Mouse (Mus musculus) kidney, adult 2 months (tissue): ENCODE results near the gene Cped1. TPM values are rescaled to one million over a fixed set of nuclear protein-coding genes. Genes with fewer than 3 reads are reported as not detected.
A peak's percentile ranks its signal among the peaks of the same experiment; 100 is the strongest.

Experiments used
- DNase-seq: peaks from one replicate; pipeline ENCODE4 v3.0.0; 2021
- H3K27ac ChIP-seq: fragments of 200-500 bp; 2 replicates; pipeline ENCODE4 v1.5.1; 2012; ENCODE audit warnings: low read depth, low read length, control low read depth, inconsistent platforms; ENCODE audit not compliant: insufficient read depth
- H3K27me3 ChIP-seq: fragments of 200-500 bp; replicated peaks from 2 replicates; pipeline ENCODE4 v1.6.1; 2012; ENCODE audit warnings: mild to moderate bottlenecking, moderate library complexity, low read length, inconsistent platforms; ENCODE audit not compliant: control insufficient read depth, insufficient read depth
- H3K36me3 ChIP-seq: fragments of 200-500 bp; 2 replicates; pipeline ENCODE4 v1.6.1; 2012; ENCODE audit warnings: mild to moderate bottlenecking, moderate library complexity, low read length, inconsistent platforms; ENCODE audit not compliant: control insufficient read depth, insufficient read depth
- H3K4me1 ChIP-seq: fragments of 200-500 bp; 2 replicates; pipeline ENCODE4 v1.6.1; 2011; ENCODE audit warnings: low read length; ENCODE audit not compliant: control insufficient read depth, insufficient read depth
- H3K4me3 ChIP-seq: fragments of 200-500 bp; 2 replicates; pipeline ENCODE4 v1.5.1; 2011; ENCODE audit warnings: mild to moderate bottlenecking, low read depth, low read length, control low read depth; ENCODE audit not compliant: insufficient read depth
- CTCF ChIP-seq: fragments of 200-500 bp; conservative IDR thresholded peaks from 2 replicates; pipeline ENCODE4 v1.5.1; 2011; ENCODE audit warnings: low read depth, mild to moderate bottlenecking, control low read depth, low read length, moderate library complexity, mixed read lengths; ENCODE audit not compliant: insufficient read depth, insufficient read length
- POLR2A ChIP-seq: fragments of 200-500 bp; IDR thresholded peaks from one replicate; pipeline ENCODE4 v1.6.1; 2011; ENCODE audit warnings: low read depth, low read length, control low read depth
- WGBS: fragments of 180-500 bp; shearing (Covaris S2); methylation state at CpG from one replicate; pipeline ENCODE4 v1.1.7; 2018; 5-methylcytosine and 5-hydroxymethylcytosine counted together
- polyA plus RNA-seq: library from polyadenylated mRNA; depleted of rRNA; stranded (reverse); fragments of >200 nt; gene quantifications from 2 replicates; pipeline ENCODE4 v1.2.3, GENCODE M21; 2012

The Cped1 gene
- polyA plus RNA-seq, 1 experiment = 6.2 TPM

DNA sequence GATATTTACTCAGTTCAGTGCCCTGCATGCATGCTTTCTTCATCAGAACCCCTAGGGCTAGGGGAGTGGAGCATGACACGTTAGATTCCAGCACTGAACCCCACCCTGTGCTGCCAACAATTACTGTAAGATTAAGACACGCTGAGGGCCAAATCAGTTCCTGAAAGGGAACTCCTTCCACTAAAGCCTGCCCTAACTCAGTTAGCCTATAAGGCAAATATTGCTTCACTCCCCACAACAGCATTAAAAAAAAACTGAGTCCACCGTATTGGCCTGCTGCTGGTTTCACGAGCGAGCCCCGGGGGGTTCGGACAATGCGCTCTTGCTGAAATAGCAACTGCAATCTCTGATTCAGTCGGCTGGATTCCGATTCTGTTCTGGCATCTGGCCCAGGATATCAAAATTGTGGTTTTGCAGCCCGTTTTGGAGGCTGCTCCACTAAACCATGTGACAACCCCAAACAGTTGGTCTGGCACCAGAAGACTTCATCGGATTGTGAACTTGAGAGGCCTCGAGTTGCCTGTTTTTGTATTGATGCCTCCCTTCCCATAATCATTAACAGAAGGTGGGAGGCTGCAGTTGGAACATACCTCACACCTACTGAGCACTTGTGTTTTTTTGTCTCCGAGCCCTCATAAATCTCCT, 294.6 kb downstream of the Cped1 start:
- no peaks in the 10 kb centered on the region for H3K27me3 ChIP-seq
- no peaks in the 10 kb centered on the region for H3K4me1 ChIP-seq
- peak; percentile 47 for DNase-seq
- H3K36me3 ChIP-seq = no peaks in the 10 kb centered on the region
- 16% methylated on average over 14 of the region's 14 CpGs for WGBS
- TF ChIP-seq CTCF = no peak
- no peak overlapping the region for H3K4me3 ChIP-seq
- no peak overlapping the region for H3K27ac ChIP-seq

DNA sequence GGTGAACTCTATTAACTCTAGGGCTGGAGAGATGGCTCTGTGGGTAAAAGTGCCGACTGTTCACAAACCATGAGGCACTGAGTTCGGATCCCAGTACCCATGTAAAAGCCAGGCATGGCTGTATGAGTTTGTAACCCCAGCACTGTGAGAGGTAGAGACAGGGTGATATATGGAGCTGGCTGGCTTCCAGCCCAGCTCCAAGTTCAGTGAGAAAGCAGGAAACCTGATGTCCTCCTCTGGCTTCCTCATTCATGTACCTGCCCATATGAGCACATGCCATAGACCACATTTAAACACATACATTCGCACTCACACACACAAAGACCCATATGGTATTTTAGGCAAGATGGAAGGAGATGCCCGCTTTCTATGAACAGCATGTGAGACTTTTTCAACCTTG, 296.7 kb downstream of the Cped1 start:
- Histone ChIP-seq H3K27me3 (no peaks in the 10 kb centered on the region), H3K36me3 (no peaks in the 10 kb centered on the region), H3K4me1 (no peaks in the 10 kb centered on the region), H3K27ac (no peak overlapping the region), H3K4me3 (no peak overlapping the region)
- no peak for DNase-seq
- TF ChIP-seq POLR2A (no peak), CTCF (no peak)
- WGBS = 83% methylated on average over 4 of the region's 4 CpGs

DNA sequence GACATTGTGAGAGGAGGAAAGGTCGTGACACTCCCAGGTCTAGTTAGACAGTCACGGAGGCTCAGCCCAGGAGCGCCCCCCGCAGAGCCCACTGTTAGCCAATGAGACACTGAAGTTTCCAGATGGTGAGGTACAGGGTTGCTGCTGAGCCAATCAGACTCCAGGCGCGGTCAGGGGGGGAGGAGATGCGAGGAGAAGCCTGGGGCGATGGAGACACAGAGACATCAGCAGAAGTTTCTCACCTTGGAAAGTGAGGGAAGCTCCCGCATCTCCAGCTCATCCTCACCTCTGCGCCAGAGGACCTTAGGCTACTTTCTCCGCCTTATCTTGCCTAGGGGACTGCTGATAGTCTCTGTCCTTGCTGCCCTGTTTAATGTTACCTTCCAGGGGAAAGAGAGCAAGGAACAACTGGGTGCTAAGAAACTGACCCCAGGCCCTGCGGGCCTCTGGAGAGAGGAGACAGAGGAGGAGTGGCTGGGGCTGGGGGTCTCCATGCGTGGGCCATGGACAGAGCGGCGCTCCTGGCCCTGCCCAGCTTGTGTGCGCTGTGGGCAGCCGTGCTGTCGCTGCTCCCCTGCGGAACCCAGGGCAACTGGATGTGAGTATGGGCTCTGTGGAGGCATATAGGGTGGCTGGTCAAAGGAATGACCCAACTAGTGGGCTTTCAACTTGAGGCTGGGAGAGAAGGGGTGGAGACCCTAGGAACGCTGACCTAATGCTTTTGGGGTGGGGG, 302.5 kb downstream of the Cped1 start, which contains the start of gene Wnt16:
Gene Wnt16, plus strand, starts transcription at position 224 of the 733 bp plus-strand sequence.
- no peak for TF ChIP-seq CTCF
- no peak for TF ChIP-seq POLR2A
- no peaks in the 10 kb centered on the region for H3K4me1 ChIP-seq
- no peak within 1 kb of the TSS for H3K27ac ChIP-seq
- no peak within 1 kb of the TSS for H3K4me3 ChIP-seq
- DNase-seq = no peak
- 8% methylated on average over 20 of the region's 20 CpGs for WGBS
- H3K36me3 ChIP-seq = no peaks in the 10 kb centered on the region
- H3K27me3 ChIP-seq = peaks cover 3% of the 10 kb centered on the region

DNA sequence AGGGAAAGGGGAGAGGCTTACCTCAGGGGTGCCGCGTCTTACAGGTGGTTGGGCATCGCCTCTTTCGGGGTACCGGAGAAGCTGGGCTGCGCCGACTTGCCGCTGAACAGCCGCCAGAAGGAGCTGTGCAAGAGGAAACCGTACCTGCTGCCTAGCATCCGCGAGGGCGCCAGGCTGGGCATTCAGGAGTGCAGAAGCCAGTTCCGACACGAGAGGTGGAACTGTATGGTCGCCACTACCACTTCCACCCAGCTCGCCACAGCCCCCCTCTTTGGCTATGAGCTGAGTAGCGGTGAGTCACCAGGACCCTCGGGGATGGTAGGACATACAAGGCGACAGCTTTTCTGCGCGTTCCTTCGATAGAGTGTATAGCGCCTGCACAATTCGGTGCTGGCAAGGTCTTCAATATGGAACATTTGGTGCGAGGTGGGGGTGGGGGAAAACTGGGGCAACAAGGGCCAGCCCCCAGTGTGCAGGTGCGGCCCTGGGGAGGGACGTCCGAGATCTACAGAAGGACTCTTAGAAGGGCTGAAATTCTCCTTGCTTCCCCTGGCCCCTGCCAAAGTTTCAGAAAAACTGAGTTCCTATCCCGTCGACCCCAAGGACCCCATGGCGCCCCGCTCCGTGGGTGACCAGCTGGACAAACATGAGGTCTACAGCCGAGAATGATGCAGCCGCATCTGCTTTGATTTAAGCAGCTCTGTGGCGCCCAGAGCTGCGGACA, 303.2 kb downstream of the Cped1 start:
- no peak for DNase-seq
- 3% methylated on average over 38 of the region's 38 CpGs for WGBS
- no peak overlapping the region for H3K4me3 ChIP-seq

DNA sequence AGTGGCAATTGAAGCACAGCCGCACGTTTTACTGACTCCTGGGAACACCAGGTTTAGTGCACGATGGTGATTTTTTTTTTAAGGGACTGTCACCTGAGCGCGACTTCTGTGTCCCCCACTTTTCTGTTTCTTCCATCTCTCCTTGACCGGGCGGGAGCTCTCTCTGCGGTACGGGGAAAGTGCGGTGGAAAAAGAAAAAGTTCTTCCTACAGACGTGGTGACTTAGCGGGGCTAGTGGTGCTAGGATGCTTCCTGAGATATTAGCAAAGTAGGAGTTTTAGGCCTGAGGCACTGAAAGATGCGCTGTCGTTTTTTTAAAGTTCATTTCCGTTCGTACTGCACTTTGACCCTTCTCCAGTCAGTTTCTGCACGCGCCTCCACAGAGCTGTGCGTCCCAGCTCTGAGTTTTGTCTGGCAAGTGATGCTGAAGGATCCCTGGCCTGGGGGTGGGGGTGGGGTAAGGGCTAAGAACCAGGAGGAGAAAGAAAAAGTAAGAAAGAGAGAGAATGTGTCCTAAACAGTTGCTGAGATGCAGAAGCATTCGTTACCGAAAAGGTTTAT, 303.8 kb downstream of the Cped1 start:
- TF ChIP-seq CTCF (no peak), POLR2A (no peak)
- Histone ChIP-seq H3K36me3 (no peaks in the 10 kb centered on the region), H3K4me1 (no peaks in the 10 kb centered on the region), H3K4me3 (no peak overlapping the region), H3K27ac (no peak overlapping the region), H3K27me3 (peaks cover 4% of the 10 kb centered on the region)
- no peak for DNase-seq
- 7% methylated on average over 21 of the region's 21 CpGs for WGBS

More for the DNA sequence above, 303.2 kb downstream of the Cped1 start:
- Histone ChIP-seq H3K36me3 (no peaks in the 10 kb centered on the region), H3K27me3 (peaks cover 4% of the 10 kb centered on the region), H3K27ac (no peak overlapping the region), H3K4me1 (no peaks in the 10 kb centered on the region)
- TF ChIP-seq CTCF = no peak
- no peak for TF ChIP-seq POLR2A

DNA sequence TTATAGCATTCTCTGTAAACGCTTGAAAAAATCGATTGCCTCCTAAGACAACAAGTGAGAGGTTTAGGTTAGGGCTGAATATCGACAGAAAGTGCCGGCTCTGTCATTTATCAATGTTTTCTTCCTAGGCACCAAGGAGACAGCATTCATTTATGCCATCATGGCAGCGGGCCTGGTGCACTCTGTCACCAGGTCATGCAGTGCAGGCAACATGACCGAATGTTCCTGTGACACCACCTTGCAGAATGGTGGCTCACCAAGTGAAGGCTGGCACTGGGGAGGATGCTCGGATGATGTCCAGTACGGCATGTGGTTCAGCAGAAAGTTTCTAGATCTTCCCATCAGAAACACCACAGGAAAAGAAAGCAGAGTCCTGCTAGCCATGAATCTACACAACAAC, 305.1 kb downstream of the Cped1 start:
- Histone ChIP-seq H3K4me1 (no peaks in the 10 kb centered on the region), H3K27ac (no peak overlapping the region), H3K36me3 (no peaks in the 10 kb centered on the region), H3K4me3 (no peak overlapping the region), H3K27me3 (peaks cover 4% of the 10 kb centered on the region)
- DNase-seq = no peak
- TF ChIP-seq CTCF (no peak), POLR2A (no peak)
- WGBS = 84% methylated on average over 8 of the region's 8 CpGs

DNA sequence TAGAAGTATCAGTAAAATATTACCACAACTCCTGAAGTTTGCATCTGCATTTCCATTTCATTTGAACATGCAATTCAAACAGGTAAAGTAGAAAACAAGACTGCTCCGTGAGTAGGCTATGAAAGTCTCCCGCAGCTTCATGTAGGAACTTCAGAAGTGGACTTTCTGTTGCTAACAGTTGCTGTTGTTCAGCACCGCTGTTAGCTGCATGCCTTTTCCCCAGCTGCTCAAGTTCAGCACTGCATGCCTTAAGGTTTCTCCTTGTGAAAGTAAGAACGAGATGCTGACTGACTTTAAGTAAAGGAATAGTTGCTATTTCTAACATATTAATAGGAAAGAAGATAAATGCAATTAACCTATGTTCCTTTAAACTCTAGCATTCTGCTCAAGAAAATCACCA, 306.3 kb downstream of the Cped1 start:
- DNase-seq = no peak
- Histone ChIP-seq H3K27me3 (peaks cover 4% of the 10 kb centered on the region), H3K36me3 (no peaks in the 10 kb centered on the region), H3K4me1 (no peaks in the 10 kb centered on the region; the same call in 1 of the 2 replicates), H3K4me3 (no peak overlapping the region), H3K27ac (no peak overlapping the region)
- 39% methylated on average over 4 of the region's 4 CpGs for WGBS
- no peak for TF ChIP-seq CTCF
- no peak for TF ChIP-seq POLR2A
